Mouse (Mus musculus): Measurements from ENCODE around the gene Muc5ac. TPM values are rescaled to one million over a fixed set of nuclear protein-coding genes. Genes with fewer than 3 reads are reported as not detected.
A peak's percentile ranks its signal among the peaks of the same experiment; 100 is the strongest.

Muc5ac gene
- total RNA-seq, 2 experiments from 2014 or later = 0.02 TPM; not detected in 1

- intact Hi-C loops (cut with DNase I) = no loop called here
- no peak for DNase-seq
These were observed 35.6 kb downstream of the Muc5ac start for GRCm38 (mm10) chr7:141824398-141824797.

GRCm38 (mm10) chr7:141835941-141836340 lies 47.2 kb downstream of the Muc5ac start:
- no peak for DNase-seq
- intact Hi-C loops (cut with DNase I) = no loop called here

GRCm38 (mm10) chr7:141836423-141836822 lies 47.7 kb downstream of the Muc5ac start:
- intact Hi-C loops (cut with DNase I) = no loop called here
- DNase-seq = no peak

- intact Hi-C loops (cut with DNase I) = no loop called here
- DNase-seq = peak in 1 of 2 experiments; percentile 28
These were observed 50.0 kb downstream of the Muc5ac start, which contains the start of gene Muc5b for GRCm38 (mm10) chr7:141838779-141839178. Gene Muc5b (plus strand): TSS chr7:141839070.

GRCm38 (mm10) chr7:141840354-141840753 lies 51.6 kb downstream of the Muc5ac start:
- intact Hi-C loops (cut with DNase I) = no loop called here
- DNase-seq = no peak

- intact Hi-C loops (cut with DNase I) = no loop called here
- DNase-seq = no peak
These were observed 72.3 kb downstream of the Muc5ac start for GRCm38 (mm10) chr7:141861046-141861445.

Other genes with a start within 250 kb of the Muc5ac start
- 10 to 100 TPM; 42.6 to 42.8 TPM for gene Chid1, start 249.1 kb upstream of the Muc5ac start, total RNA-seq (2021)
- gene Ap2a2, start 226.8 kb upstream of the Muc5ac start, total RNA-seq (2021) = 10 to 100 TPM; 51.4 to 52.2 TPM
- gene Muc6, start 133.7 kb upstream of the Muc5ac start, total RNA-seq (2021) = not detected
- under 1 TPM; 0.10 to 0.26 TPM for gene Muc2, start 98.6 kb upstream of the Muc5ac start, total RNA-seq (2021)
- gene Muc5b, start 50.1 kb downstream of the Muc5ac start, total RNA-seq (2021) = 1 to 10 TPM in 1 of 2 experiments, not detected in 1; 2.1 TPM
- gene Tollip, start 129.5 kb downstream of the Muc5ac start, total RNA-seq (2021) = 10 to 100 TPM; 46.1 to 48.6 TPM
- gene Brsk2, start 160.8 kb downstream of the Muc5ac start, total RNA-seq (2021) = under 1 TPM; 0.12 to 0.46 TPM